Mouse (Mus musculus) G1E (cell line): ENCODE measurements at regions not wholly inside any gene's neighbourhood (a gene's known extent, or its start where the extent isn't known, plus 50 kb on each side); places are given as distances from the start of the nearest gene placed in this dataset.

Source experiments
- CTCF ChIP-seq: IDR thresholded peaks from 2 replicates; pipeline ENCODE4 v1.5.1; 2012; ENCODE audit warnings: low read depth, low read length, inconsistent platforms, mixed read lengths
- GATA1 ChIP-seq: IDR thresholded peaks from 2 replicates; pipeline ENCODE4 v1.6.1; 2012; ENCODE audit warnings: borderline replicate concordance, low read length, inconsistent platforms, mixed read lengths
- TAL1 ChIP-seq: conservative IDR thresholded peaks from 2 replicates; pipeline ENCODE4 v1.6.1; 2012; ENCODE audit warnings: low read depth, low read length, inconsistent platforms, mixed read lengths

DNA sequence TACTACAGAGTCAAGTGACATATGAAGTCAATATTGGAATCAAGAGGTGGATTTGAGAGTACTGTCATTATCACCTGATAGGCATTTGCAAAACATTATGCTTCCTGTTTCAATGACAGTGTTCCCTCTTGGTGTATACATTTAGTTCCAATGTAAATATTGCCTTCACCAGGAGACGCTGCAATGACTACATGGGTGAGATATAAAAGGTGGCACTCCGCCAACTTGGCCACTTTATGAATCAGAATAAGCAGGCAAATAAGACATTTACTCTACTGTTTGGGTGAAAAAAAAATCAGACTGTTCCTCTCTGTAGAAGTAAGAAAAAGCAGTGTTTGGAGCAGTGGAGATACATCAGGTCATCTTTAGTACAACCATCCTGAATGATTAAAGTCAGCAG is 215.9 kb downstream of the Pros1 start:
- no peak for TF ChIP-seq GATA1
- no peak for TF ChIP-seq TAL1
- TF ChIP-seq CTCF = no peak
